Mouse (Mus musculus): ENCODE data around the gene Gm21887. TPM values are rescaled to one million over a fixed set of nuclear protein-coding genes. Genes with fewer than 3 reads are reported as not detected.

The Gm21887 gene
- 333 TPM for polyA plus RNA-seq (2017; shearing (Covaris generic))

GRCm38 (mm10) chrX:170009016-170009750, at the start of gene Gm21887:
TSS of gene Gm21887 (plus strand) at chrX:170009659.

Other genes starting within 250 kb of the Gm21887 start
- not detected for gene 4933400A11Rik, start 230.0 kb upstream of the Gm21887 start, polyA plus RNA-seq (2017; shearing (Covaris generic))

All from CD4-positive, CD25-positive, alpha-beta regulatory T cell (primary cell).